Mouse (Mus musculus): Measurements from ENCODE around the gene Hnrnpa0. TPM values are rescaled to one million over a fixed set of nuclear protein-coding genes. Genes with fewer than 3 reads are reported as not detected.
"Not testable (repeated sequence)": the region's sequence is repeated elsewhere in the genome, so short reads cannot be mapped to it uniquely, and the experiment has no call there.

Hnrnpa0 gene
- 100 to 1,000 TPM; 134 TPM for total RNA-seq (2021)
- long read RNA-seq, experiment 1, transcript Hnrnpa0-201 (1 exons, 2,678 nt): major isoform, 5 of 6 reads
- long read RNA-seq, experiment 1, partial matches to known transcripts: 0 of 6 reads
- long read RNA-seq, experiment 1, other reads (novel, unspliced or antisense): 1 of 6 reads
- long read RNA-seq, experiment 2, transcript Hnrnpa0-201 (1 exons, 2,678 nt): major isoform, 14 of 14 reads
- long read RNA-seq, experiment 2, partial matches to known transcripts: 0 of 14 reads
- long read RNA-seq, experiment 2, other reads (novel, unspliced or antisense): 0 of 14 reads

DNA sequence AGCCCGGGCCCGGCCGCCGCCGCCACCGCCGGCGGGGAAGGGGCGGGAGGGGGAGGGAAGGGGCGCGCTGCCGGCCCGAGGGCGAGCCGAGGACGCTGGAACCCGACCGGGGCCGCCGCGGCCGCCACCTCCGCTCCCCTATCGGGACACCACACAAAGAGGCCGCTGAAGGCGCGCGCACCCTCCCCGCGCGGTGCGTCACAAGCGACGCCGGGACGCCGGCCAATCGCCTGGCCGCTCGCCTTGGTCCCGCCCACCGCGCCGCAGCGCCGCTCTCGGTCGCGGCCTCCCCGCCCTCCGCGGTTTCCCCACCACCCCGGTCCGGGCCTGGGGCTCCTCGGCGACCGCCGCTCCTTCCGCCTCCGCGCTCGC is at the start of gene Hnrnpa0:
Gene Hnrnpa0 (minus strand): TSS at position 161 of the 372 bp plus-strand sequence.
- DNase-seq (ENCODE audit: low spot score in 2 of 2): peak; percentile 97 to 98

DNA sequence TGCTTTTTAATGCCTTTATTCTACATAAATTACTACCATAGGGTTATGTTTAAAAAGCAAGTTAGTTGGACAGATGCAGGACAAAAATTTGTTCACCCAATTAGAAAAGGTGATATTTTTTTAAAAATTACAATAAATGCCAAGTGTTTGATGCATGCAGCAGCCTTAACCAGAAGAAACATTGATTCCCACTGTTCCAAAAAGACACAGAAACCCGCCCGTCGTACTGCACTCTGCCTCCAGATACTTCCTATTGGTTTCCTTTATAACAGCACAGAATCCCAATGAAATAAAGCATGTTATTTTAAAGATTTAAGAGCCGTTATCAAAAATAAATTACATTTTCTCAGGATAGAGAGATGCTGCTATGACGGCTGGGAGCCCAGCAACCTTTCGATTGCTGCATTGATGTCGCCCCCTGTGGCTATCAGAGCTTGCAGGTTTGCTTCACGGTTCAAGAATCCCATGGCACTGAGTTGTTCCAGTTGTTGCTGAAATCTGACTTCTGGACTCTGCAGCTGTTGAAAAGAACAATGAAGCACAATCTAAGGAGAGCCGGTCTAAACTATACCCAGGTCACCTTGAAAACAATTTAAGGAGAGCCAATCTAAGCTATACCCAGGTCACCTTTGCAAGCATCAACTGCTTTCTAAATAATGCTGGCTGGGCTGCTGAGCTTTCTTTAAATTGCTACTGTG is 49.3 kb upstream of the Hnrnpa0 start:
- DNase-seq (ENCODE audit: low spot score in 2 of 2): peak; percentile 100

DNA sequence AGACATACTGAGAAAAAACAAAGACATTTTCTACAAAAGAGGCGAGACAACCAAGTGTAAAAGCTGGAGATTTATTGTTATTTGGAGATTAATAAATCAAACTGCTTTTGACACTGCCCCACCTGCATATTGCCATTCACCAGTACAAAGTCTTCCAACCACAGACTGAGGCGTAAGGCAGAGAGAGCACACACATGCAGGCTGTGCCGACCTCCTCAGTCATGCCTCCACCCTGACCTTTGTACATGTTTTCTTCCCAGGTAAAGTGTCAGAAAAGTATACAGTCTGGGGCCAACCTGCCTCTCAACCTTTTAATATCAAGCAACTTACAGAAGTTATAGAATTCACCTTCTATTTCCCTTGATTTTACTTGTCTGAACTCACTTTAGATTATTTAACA is 47.7 kb upstream of the Hnrnpa0 start:
- DNase-seq (ENCODE audit: low spot score in 2 of 2): no peak

GRCm38 (mm10) chr13:58168119-58168518 is 39.8 kb upstream of the Hnrnpa0 start:
- DNase-seq (ENCODE audit: low spot score in 2 of 2): no peak

GRCm38 (mm10) chr13:58163343-58163742 is 35.0 kb upstream of the Hnrnpa0 start:
- DNase-seq (ENCODE audit: low spot score in 2 of 2): no peak

DNA sequence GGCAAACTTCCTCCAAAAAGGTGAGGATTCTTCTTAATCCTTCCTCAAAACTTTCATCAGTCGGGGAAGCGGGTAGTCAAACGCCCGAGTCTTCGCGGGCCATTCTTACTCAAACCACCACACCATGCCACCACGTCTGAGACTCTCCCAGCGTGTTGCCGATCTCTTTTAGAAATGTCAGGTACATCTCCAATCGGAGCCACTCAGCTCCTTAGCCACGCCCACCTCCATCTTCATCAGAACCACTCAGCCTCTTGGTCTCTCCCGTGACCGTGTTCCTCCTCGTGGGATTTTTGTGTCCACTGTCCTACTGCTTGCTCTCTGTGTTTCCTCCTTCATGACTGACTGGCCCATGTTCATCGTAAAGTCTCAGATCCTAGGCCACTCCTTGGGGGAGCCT is 32.4 kb upstream of the Hnrnpa0 start:
- no peak for DNase-seq (ENCODE audit: low spot score in 2 of 2)

- peak; percentile 68 to 85 for DNase-seq (ENCODE audit: low spot score in 2 of 2)
These were observed 29.9 kb upstream of the Hnrnpa0 start for GRCm38 (mm10) chr13:58158099-58158912.

GRCm38 (mm10) chr13:58157447-58158098 is 29.2 kb upstream of the Hnrnpa0 start, which contains the start of gene Idnk:
Gene Idnk (plus strand): TSS chr13:58157649.
- DNase-seq (ENCODE audit: low spot score in 2 of 2): peak; percentile 81 to 91

- no peak for DNase-seq (ENCODE audit: low spot score in 2 of 2)
These were observed 28.7 kb upstream of the Hnrnpa0 start for GRCm38 (mm10) chr13:58157036-58157435.

DNA sequence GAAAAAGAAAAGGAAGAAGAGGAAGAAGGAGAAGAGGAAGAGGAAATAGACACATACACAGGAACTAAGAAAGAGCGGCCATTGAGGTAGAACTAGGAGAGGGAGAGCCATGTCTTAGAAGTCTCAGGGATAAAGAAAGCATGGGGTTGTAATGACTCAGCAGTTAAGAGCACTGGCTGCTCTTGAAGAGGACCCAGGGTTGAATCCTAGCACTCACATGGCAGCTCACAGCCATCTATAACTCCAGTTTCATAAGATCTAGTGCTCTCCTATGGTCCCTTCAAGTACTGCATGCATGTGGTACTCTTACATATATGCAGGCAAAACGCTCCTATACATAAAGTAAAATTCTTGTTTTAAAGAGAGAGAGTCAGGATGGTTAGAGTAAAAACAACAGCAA is 27.7 kb upstream of the Hnrnpa0 start:
- no peak for DNase-seq (ENCODE audit: low spot score in 2 of 2)

- no peak for DNase-seq (ENCODE audit: low spot score in 2 of 2)
These were observed 22.1 kb upstream of the Hnrnpa0 start for GRCm38 (mm10) chr13:58150442-58150841.

GRCm38 (mm10) chr13:58149629-58150028 is 21.3 kb upstream of the Hnrnpa0 start:
- no peak for DNase-seq (ENCODE audit: low spot score in 2 of 2)

DNA sequence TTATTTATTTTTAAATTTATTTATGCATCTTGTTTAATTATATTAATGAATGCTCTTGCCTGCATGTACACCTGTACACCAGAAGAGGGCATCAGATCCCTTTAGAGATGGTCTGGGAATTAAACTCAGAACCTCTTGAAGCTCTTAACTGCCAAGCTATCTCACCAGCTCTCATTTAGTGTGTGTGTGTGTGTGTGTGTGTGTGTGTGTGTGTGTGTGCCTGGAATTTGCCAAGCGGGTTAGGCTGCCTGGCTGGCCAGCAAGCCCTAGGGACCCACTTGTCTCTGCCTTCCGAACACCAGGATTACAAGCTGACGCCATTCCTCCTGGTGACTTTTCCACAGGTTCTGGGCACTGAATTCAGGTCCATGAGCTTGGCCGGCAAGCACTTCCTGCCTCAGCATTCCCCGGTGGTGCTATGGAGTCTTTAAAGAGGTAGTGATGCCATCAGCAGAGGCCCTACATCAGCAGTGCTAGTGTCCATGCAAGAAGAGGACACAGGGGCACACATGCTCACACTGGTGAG is 20.7 kb upstream of the Hnrnpa0 start:
- DNase-seq (ENCODE audit: low spot score in 2 of 2): no peak

DNA sequence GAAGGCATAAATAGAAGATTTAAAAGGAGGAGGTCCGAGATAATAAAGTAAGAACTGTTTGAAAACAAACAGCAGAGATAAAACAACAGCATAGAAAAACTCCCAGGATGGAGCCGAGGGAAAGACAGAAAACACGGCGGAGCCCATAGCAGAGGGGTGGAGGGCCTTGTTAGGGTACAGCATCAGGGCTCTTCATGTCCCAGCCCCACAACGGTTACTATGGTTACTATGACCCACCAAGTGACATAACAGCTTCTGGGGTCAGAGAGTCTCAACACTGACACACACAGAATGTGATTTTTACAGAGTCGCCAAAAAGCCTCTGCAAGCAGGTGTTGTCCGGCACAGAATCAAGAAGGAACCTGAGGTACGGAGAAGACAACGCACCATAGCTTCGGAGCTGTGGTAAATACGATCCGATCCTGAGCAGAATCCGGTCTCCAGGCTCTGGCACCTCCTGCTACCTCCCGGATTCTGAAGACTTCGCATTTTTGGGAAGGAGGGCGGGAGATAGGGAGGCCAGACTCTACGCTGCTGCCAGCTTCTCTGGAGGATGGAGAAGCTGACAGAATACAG is 20.0 kb upstream of the Hnrnpa0 start:
- peak in 1 of 2 experiments; percentile 36 for DNase-seq (ENCODE audit: low spot score in 2 of 2)

- no peak for DNase-seq (ENCODE audit: low spot score in 2 of 2)
These were observed 19.4 kb upstream of the Hnrnpa0 start for GRCm38 (mm10) chr13:58147760-58148159.

- not testable (repeated sequence) for DNase-seq (ENCODE audit: low spot score in 2 of 2)
These were observed 18.2 kb upstream of the Hnrnpa0 start for GRCm38 (mm10) chr13:58146603-58147002.

- DNase-seq (ENCODE audit: low spot score in 2 of 2): no peak
These were observed 3.3 kb upstream of the Hnrnpa0 start for GRCm38 (mm10) chr13:58131692-58132091.

- DNase-seq (ENCODE audit: low spot score in 2 of 2): no peak
These were observed 1.4 kb upstream of the Hnrnpa0 start for GRCm38 (mm10) chr13:58129687-58130246.

GRCm38 (mm10) chr13:58128768-58129671 is 664 bp upstream of the Hnrnpa0 start:
- DNase-seq (ENCODE audit: low spot score in 2 of 2): peak; percentile 97 to 98
